Mouse (Mus musculus) Muller cell, postnatal 12 days (primary cell): ENCODE measurements at regions not wholly inside any gene's neighbourhood (a gene's known extent, or its start where the extent isn't known, plus 50 kb on each side); places are given as distances from the start of the nearest gene placed in this dataset.

Source experiments
- DNase-seq: peaks from one replicate; pipeline ENCODE4 v3.0.0-alpha.2; 2015; ENCODE audit errors: inconsistent ontology term

GRCm38 (mm10) chr10:113034356-113034755 is 105.6 kb upstream of the Atxn7l3b start:
- DNase-seq, result peak; percentile 56

- DNase-seq, result peak; percentile 62
Observed at GRCm38 (mm10) chr10:113032870-113033269, 104.1 kb upstream of the Atxn7l3b start.

DNA sequence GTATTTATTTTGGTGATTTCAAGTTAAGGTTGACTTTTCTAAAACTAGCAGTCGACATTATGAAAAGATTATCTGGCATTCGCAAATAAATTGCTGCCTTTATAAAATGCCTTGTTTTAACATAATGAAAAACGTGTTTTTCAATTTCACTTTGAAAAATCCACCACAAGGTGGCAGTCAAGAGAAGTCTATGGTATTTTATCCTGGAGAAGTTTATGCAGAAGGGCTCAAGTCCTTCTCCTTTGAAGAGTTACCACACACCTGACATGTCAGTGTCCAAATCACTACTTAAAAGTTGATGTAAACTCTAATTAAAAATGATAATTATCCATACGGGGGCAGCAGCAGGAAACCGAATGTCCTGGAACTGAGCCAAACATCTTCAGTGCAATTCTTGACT is 98.5 kb upstream of the Atxn7l3b start:
- peak; percentile 44 for DNase-seq

DNA sequence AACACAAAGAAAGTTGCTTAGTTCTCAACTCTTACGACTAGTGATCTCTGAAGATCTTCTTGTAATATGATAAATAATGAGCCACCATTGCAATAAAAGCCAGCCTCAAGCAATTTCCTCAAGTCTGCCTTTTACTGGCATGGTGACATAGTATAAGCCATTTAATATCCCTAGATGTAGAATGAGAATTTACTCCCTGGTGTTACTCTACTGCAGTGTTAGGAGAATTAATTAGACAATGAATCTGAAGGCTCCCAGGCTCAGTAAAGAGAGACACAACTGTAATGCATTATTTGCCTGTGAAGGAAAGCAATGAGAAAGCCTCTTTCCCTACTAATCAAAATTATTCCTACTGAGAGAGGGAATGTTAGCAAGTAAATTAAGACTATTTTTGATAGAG is 95.8 kb upstream of the Atxn7l3b start:
- no peak for DNase-seq

DNA sequence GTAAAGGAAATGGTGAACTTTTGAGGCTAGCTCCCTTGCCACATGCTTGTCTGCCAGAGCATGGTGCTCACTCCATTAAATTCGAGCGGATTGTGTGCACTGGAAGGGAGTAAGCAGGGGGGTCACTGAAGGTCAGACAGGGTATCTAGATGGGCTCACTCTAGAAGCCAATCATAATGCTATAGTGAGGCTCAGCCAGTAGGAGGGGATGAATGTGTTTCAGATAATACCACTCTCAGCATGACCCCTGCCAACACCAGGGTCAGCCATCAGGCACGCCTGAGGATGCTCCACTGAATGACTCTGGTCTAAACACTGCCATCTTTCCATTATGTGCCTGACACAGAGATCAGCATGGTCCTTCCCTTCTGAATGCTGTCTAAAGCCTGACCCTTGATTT is 80.3 kb upstream of the Atxn7l3b start:
- DNase-seq, result no peak

GRCm38 (mm10) chr10:112990720-112991119 is 61.9 kb upstream of the Atxn7l3b start:
- DNase-seq, result no peak

- DNase-seq, result no peak
Observed at GRCm38 (mm10) chr10:112982697-112983096, 53.9 kb upstream of the Atxn7l3b start.
